Mouse (Mus musculus) CD4-positive, CD25-positive, alpha-beta regulatory T cell, adult 2 months (primary cell): ENCODE data around the gene Prrg4.
"Not testable (repeated sequence)": the region's sequence is repeated elsewhere in the genome, so short reads cannot be mapped to it uniquely, and the experiment has no call there.

Source experiments
- DNase-seq: peaks from one replicate; pipeline ENCODE4 v3.0.0-alpha.2; 2012; ENCODE audit warnings: low read depth, low spot score

Gene Prrg4

DNA sequence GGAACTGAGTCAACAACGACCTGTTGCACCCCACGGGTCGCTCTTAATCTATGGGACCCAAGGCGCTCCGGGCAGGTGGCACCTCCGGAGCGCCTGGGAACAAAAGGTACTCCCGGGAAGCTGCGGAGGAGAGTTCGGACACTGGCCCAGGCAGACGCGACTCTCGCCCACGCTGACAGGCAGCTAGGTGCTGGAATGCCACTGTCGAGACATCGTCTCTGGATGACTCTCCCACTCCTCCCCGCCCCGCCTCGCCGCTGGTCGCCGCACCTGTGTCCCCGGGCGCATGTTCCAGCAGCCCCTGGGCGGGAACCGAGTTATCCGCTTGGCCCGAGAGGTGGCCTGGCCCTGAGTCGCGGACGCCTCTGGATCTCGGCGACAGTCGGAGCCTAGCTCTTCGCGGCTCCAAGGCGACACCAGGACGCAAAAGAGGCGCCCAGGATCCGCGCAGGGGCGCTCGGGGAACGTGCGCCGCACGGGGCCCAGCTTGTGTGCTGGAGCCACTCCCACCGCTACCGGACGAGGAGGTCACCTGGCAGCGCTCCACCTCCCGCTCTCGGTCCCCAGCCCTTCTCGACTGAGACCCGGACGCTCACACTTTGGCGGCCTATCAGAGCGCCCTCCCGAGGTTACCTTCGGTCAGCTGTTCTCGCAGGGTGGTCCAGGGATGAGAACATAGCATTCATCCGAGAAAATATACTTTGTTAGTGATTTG lies at the start of gene Prrg4:
Prrg4 (minus strand) TSS at position 601 of the 715 bp plus-strand sequence.
- peak; percentile 70 for DNase-seq

- peak; percentile 83 for DNase-seq
Observed at GRCm38 (mm10) chr2:104887882-104888566, 38.3 kb upstream of the Prrg4 start.

DNA sequence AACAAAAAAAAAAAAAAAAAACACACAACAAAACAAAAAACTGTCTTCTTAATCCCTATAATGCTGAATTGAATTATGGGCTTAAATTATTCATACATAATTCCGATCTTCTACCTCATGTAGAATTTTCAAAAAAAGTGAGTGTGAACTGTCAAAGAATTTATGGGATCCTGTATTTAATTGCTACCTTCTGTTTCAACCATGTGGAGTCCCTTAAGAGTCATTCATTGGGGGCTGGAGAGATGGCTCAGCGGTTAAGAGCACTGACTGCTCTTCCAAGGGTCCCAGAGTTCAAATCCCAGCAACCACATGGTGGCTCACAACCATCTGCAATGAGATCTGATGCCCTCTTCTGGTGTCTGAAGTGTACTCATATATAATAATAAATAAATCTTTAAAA lies 37.7 kb upstream of the Prrg4 start:
- DNase-seq = not testable (repeated sequence)

GRCm38 (mm10) chr2:104886109-104886508 lies 36.4 kb upstream of the Prrg4 start:
- no peak for DNase-seq

- DNase-seq = no peak
Observed at GRCm38 (mm10) chr2:104878794-104879193, 29.1 kb upstream of the Prrg4 start.

DNA sequence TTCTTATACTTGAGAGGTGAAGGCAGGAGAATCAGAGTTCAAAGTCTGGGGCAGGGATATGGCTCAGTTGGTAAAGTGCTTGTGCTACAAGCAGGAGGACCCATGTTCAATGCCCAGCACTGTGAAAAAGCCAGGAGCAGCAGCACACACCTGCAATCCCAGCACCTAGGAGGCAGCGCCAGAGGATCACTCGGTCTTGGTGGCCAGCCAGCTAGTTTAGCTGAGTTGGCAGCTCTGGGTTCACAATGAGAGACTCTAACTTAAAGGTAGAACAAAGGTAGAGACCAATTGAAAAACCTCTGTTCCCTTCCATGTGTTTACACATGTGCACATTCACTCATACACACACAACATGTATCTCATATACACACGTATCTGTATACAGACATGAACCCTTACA lies 19.4 kb upstream of the Prrg4 start:
- DNase-seq = no peak

DNA sequence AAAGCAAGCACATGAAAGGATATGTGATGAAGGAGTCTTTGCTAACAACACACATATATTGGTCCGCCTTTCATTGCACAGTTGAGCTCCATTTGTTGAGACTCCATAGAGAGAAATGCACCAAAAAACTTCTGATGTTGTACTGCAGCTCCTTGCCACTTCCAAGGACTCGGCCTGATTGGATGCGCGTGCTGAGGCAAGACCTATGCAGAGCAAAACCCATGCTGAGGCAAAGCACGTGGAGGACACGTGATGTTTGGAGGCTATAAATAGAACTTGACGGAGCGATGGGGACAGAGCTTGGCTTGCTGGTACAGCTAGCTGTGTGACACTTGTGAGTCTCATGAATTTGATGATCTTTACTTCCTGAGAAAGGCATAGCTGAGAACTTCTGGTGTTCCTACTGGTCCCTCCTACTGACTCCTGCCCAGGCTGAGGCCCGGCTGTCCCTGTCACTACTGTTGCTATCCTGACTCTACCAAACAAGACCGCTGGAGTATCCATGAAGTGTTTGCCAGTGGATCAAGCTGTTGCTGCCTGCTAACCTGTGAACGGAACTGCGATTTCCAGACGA lies 17.7 kb upstream of the Prrg4 start, which contains the start of gene Ccdc73:
Ccdc73 (plus strand) TSS at position 524 of the 574 bp plus-strand sequence.
- DNase-seq = no peak

GRCm38 (mm10) chr2:104864176-104864860 lies 14.6 kb upstream of the Prrg4 start:
- DNase-seq = no peak

- DNase-seq = no peak
Observed at GRCm38 (mm10) chr2:104860426-104860825, 10.8 kb upstream of the Prrg4 start.

GRCm38 (mm10) chr2:104859060-104859459 lies 9.4 kb upstream of the Prrg4 start:
- no peak for DNase-seq

- not testable (repeated sequence) for DNase-seq
Observed at GRCm38 (mm10) chr2:104858083-104858482, 8.4 kb upstream of the Prrg4 start.

DNA sequence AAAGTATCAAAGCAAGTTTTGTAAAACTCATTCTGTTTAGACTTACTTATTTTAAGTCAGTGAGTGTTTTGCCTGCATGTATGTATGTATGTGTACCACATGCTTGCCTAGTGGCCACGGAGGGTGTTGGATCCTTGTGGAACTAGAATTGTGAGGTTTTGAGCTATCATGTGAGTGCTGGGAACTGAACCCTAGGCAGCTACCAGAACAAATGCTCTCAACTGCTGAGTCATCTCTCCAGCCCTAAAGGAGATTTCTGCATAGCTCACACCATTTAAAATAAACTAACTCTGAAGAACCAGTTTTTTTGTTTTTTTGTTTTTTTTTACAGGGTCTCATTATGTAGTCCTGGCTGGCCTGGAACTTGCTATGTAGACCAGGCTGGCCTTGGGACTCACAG lies 6.5 kb upstream of the Prrg4 start:
- no peak for DNase-seq

- no peak for DNase-seq
Observed at GRCm38 (mm10) chr2:104855732-104856131, 6.1 kb upstream of the Prrg4 start.

DNA sequence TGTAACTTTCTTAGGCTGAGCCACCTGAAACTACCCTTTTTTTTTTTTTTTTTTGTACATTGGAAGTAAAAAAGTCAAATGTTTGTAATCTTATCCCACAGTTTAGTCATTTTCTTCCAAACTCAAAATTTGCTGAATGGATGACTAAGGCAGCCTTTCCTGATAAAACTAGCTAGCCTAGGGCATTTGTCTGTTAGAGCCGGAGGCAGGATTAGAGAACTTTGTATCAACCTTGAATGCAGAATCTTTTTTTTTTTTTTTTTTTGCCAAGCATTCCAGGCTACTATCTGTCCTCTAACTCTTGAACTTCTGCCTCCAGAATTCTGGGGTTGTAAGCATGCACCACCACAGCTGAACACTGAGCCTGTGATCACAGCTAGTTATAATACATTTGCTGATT lies 5.2 kb upstream of the Prrg4 start:
- no peak for DNase-seq

GRCm38 (mm10) chr2:104852546-104852945 lies 2.9 kb upstream of the Prrg4 start:
- no peak for DNase-seq

GRCm38 (mm10) chr2:104851686-104852085 lies 2.0 kb upstream of the Prrg4 start:
- DNase-seq = no peak

- DNase-seq = peak; percentile 58
Observed at GRCm38 (mm10) chr2:104849991-104850359, 299 bp upstream of the Prrg4 start.

DNA sequence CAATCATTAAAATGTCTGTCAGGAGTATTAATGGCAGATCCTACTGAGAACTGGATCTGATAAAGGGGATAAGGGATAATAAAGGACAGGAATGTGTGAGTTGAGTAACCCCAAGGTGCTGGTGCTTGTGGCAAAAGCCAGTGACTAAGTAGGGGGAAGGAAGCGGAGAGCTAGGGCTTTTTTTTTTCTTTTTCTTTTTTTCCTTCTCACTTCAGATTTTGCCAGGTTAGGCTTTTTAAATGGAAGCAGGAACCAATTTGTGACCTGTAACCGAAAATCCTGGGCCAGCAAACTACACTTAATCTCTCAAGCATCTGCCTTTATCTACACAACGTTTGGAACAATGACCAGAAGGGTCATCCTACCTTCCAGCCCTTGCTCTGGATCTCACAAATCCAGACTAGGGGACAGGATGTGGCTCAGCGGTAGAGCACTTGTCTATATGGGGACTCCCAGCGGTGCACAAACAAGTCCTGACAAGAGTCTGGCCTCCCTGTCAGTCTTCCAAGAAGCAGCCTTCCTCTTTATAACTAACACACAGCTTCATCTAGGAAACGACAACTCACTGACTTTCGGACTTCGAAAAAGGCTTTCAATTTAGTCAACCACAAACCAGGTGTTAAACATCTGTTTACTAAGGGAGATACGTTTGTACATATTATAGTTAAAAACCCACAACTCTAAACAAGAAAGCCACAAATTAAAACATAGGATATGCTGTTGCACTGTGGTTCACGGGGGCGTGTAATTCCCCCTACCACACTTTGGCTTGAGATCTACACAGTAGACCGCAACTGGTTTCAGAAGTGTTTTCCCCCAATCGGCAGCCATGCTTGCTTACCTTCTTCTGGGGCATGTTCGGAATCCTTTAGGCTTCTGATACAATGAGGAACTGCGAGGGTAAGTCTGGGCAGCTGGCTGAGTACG lies 1.2 kb downstream of the Prrg4 start:
- DNase-seq = peak; percentile 58

DNA sequence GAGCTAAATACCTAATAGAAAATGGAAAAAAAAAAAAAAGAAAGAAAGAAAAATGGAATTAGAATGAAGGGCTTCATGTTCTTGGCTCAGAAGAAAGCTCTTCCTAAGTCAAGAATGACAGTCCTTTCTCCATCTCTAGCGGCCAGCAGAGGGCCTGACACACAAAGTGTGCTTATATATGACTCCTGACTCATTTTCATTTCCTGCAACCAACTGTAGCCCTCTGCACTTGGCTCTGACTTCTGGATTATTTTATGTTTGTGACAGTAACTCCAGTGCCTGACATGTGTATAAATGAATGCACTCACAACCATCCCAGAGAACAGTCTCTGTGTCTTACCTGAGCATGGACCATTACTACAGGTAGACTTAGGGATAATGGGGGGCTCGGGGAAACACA lies 2.0 kb downstream of the Prrg4 start:
- peak; percentile 69 for DNase-seq

DNA sequence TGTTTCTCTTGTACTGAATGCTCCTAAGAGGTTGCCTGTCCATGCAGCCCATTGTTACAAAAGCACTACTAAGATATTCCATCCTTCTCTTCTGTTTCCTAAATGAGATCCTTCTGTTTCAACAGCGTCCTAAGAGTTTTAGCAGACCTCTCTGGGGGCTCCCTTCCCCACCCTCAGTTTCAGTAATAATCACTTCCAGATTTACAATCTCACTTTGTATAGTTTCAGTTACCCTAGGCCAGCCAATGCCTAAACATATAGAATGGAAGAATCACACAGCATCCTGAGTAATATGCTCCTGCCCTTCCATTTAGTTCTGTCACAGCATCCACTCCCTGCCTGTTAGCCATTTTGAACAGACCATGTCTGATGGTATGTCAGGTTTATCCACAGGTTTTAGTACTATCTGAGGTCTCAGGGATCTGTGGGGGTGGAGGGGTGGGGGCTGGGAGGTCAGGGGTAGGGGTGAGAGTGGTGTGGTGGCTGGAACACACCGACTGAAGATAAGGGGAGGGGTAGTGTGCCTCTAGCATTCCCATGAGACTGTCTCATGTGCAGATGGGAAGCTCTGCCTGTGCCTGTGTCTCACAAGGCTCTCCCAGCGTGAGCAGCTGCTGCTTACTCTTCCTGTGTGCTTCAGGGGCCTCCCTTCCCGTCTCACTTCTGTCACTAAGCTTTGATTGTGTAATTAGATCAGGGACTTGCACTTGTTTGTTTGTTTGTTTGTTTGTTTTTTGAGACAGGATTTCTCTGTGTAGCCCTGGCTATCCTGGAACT lies 2.9 kb downstream of the Prrg4 start:
- no peak for DNase-seq
